In genomic region chr1:87733212-87733611, GRCm38 (mm10) we compare ENCODE assay signal across 13 mouse cellular contexts. TPM values are rescaled to one million over a fixed set of nuclear protein-coding genes. Genes with fewer than 3 reads are reported as not detected.
A peak's percentile ranks its signal among the peaks of the same experiment; 100 is the strongest.
DNase-seq lines count a peak whose midpoint lies in the region; ATAC-seq and TF ChIP-seq lines count a peak whose summit lies in the region.
"Had no signal": no experiment of that assay in that cellular context is flagged by ENCODE, and none has a peak within 500 bp of the region (broad histone marks: within the 10 kb centered on the region; RNA-seq: fewer than 3 reads in every experiment).

No protein-coding gene starts in this region.

- no peak overlapping the region for H3K4me3 ChIP-seq in forebrain, postnatal 0 days (ENCODE audit: low read depth, low read length)
- no peak overlapping the region for H3K4me3 ChIP-seq in forebrain, embryonic 10.5 days
- H3K4me3 ChIP-seq in layer of hippocampus, adult 2 months = no peak overlapping the region
- no peak overlapping the region for H3K4me3 ChIP-seq in liver, embryonic 11.5 days (ENCODE audit: low read depth, low read length)
- H3K4me3 ChIP-seq: limb, embryonic 13.5 days; lung, embryonic 15.5 days; midbrain, embryonic 12.5 days had no signal

- no peak overlapping the region for H3K9ac ChIP-seq in forebrain, postnatal 0 days
- no peak overlapping the region for H3K9ac ChIP-seq in liver, embryonic 11.5 days (ENCODE audit: low read depth, low read length)
- H3K9ac ChIP-seq: limb, embryonic 13.5 days; lung, embryonic 15.5 days; midbrain, embryonic 12.5 days had no signal

- 0 out of 2 replicates have a peak, but pooled peaks cover 4% of the 10 kb centered on the region for H3K4me1 ChIP-seq in forebrain, postnatal 0 days (ENCODE audit: insufficient read depth)
- no peaks in the 10 kb centered on the region for H3K4me1 ChIP-seq in forebrain, embryonic 10.5 days
- H3K4me1 ChIP-seq in liver, embryonic 11.5 days (replicated peaks; ENCODE audit: control insufficient read depth, insufficient read depth, low read length) = no peaks in the 10 kb centered on the region
- H3K4me1 ChIP-seq: limb, embryonic 13.5 days; lung, embryonic 15.5 days; midbrain, embryonic 12.5 days had no signal

- peak; percentile 49 for DNase-seq in forebrain, postnatal 0 days
- DNase-seq in forebrain, embryonic 10.5 days (ENCODE audit: extremely low spot score, low spot score) = no peak
- DNase-seq in layer of hippocampus, adult 2 months (ENCODE audit: low spot score in 2 of 2) = peak; percentile 54 to 63
- DNase-seq in layer of hippocampus, postnatal 25 days (ENCODE audit: extremely low spot score in 1 of 2, low spot score in 1 of 2) = no peak
- DNase-seq in adipocyte (ENCODE audit: low spot score) = peak; percentile 58
- peak; percentile 53 to 65 for DNase-seq in layer of hippocampus, adult 8-10 months (ENCODE audit: low spot score in 2 of 2)
- no peak for DNase-seq in liver, embryonic 11.5 days (ENCODE audit: low spot score)
- DNase-seq in adrenal gland, adult (ENCODE audit: inconsistent age in 2 of 2, low spot score in 1 of 2) = no peak
- DNase-seq: gastrocnemius, postnatal 14 days had no signal

- WGBS in forebrain, postnatal 0 days = 40% methylated on average over 5 of the region's 5 CpGs
- 91% methylated on average over 5 of the region's 5 CpGs for WGBS in forebrain, embryonic 10.5 days
- 83% methylated on average over 5 of the region's 5 CpGs for WGBS in liver, embryonic 11.5 days

- no peaks in the 10 kb centered on the region for H3K36me3 ChIP-seq in forebrain, postnatal 0 days (ENCODE audit: insufficient read depth)
- no peaks in the 10 kb centered on the region for H3K36me3 ChIP-seq in forebrain, embryonic 10.5 days (replicated peaks)
- no peaks in the 10 kb centered on the region for H3K36me3 ChIP-seq in liver, embryonic 11.5 days (ENCODE audit: control insufficient read depth, insufficient read depth, low read length)
- H3K36me3 ChIP-seq: limb, embryonic 13.5 days; lung, embryonic 15.5 days; midbrain, embryonic 12.5 days had no signal

- no peak for TF ChIP-seq CTCF in forebrain, postnatal 0 days (IDR thresholded peaks at IDR 0.05; ENCODE audit: low read depth)
- no peak for TF ChIP-seq CTCF in layer of hippocampus, adult 2 months (conservative IDR thresholded peaks at IDR 0.05)

- peak overlapping the region; percentile 66; the same call in 1 of the 2 replicates for H3K27ac ChIP-seq in forebrain, postnatal 0 days (ENCODE audit: low read depth, low read length)
- no peak overlapping the region for H3K27ac ChIP-seq in forebrain, embryonic 10.5 days
- peak overlapping the region; percentile 84 for H3K27ac ChIP-seq in layer of hippocampus, adult 2 months
- no peak overlapping the region for H3K27ac ChIP-seq in liver, embryonic 11.5 days (ENCODE audit: low read depth, low read length)
- H3K27ac ChIP-seq: kidney, postnatal 0 days; limb, embryonic 13.5 days; lung, embryonic 15.5 days; midbrain, embryonic 12.5 days had no signal

- H3K27me3 ChIP-seq in forebrain, postnatal 0 days (ENCODE audit: insufficient read depth, low read length) = no peaks in the 10 kb centered on the region
- no peaks in the 10 kb centered on the region for H3K27me3 ChIP-seq in forebrain, embryonic 10.5 days (ENCODE audit: poor library complexity, severe bottlenecking)
- no peaks in the 10 kb centered on the region for H3K27me3 ChIP-seq in liver, embryonic 11.5 days (replicated peaks; ENCODE audit: control insufficient read depth, insufficient read depth, low read length)
- H3K27me3 ChIP-seq: limb, embryonic 13.5 days; lung, embryonic 15.5 days; midbrain, embryonic 12.5 days had no signal

- H3K9me3 ChIP-seq in forebrain, postnatal 0 days (ENCODE audit: low read length) = no peaks in the 10 kb centered on the region
- no peaks in the 10 kb centered on the region for H3K9me3 ChIP-seq in forebrain, embryonic 10.5 days
- H3K9me3 ChIP-seq in liver, embryonic 11.5 days (ENCODE audit: control insufficient read depth, low read length) = no peaks in the 10 kb centered on the region
- H3K9me3 ChIP-seq: limb, embryonic 13.5 days; lung, embryonic 15.5 days; midbrain, embryonic 12.5 days had no signal

- ATAC-seq in forebrain, postnatal 0 days = peak; percentile 80
- no peak for ATAC-seq in liver, embryonic 11.5 days (replicated peaks; ENCODE audit: low FRiP score)

- no peak overlapping the region for H3K4me2 ChIP-seq in forebrain, postnatal 0 days (ENCODE audit: low read depth)
- no peak overlapping the region for H3K4me2 ChIP-seq in liver, embryonic 11.5 days
- H3K4me2 ChIP-seq: limb, embryonic 13.5 days; lung, embryonic 15.5 days; midbrain, embryonic 12.5 days had no signal

RNA-seq across cellular contexts. Expression of gene Atg16l1, which starts 22.5 kb away (rescaled TPM):
- 70.2 and 98.7 TPM in 2 replicates for total RNA-seq in forebrain, postnatal 0 days (2014; rRNA removed)
- polyA plus RNA-seq in forebrain, postnatal 0 days (2015; fragmentation: Nextera tagmentation; extraction: Ambion mirVana) = 36.7 and 49.1 TPM in 2 replicates
- 34.9 and 36.0 TPM in 2 replicates for polyA plus RNA-seq in forebrain, embryonic 10.5 days (2016; fragmentation: Nextera tagmentation; extraction: Ambion mirVana)
- total RNA-seq in layer of hippocampus, adult 2 months (2021) = 10 to 100 TPM; 66.2 to 71.9 TPM
- total RNA-seq in layer of hippocampus, postnatal 25 days (2021) = 10 to 100 TPM; 51.5 to 70.2 TPM
- 10 to 100 TPM; 62.3 to 87.6 (median 69.5) TPM for total RNA-seq in layer of hippocampus, adult 8-10 months (2022)
- polyA plus RNA-seq in liver, embryonic 11.5 days (2014; fragmentation: Nextera tagmentation; extraction: Ambion mirVana) = 27.3 and 29.4 TPM in 2 replicates

Comparison
In these comparisons a context has a peak if more than half of its experiments do, and no peak if none do; other contexts are left out.
1. DNase-seq: peak in forebrain, postnatal 0 days (single experiment), layer of hippocampus, adult 2 months (2 of 2), adipocyte (single experiment) and layer of hippocampus, adult 8-10 months (2 of 2); none in forebrain, embryonic 10.5 days (single experiment), layer of hippocampus, postnatal 25 days (0 of 2), liver, embryonic 11.5 days (single experiment) and adrenal gland, adult (0 of 2).
2. H3K27ac ChIP-seq: peak in forebrain, postnatal 0 days (single experiment) and layer of hippocampus, adult 2 months (single experiment); none in forebrain, embryonic 10.5 days (single experiment) and liver, embryonic 11.5 days (single experiment).